Mouse (Mus musculus) hindbrain, embryonic 11.5 days (tissue): ENCODE measurements at regions not wholly inside any gene's neighbourhood (a gene's known extent, or its start where the extent isn't known, plus 50 kb on each side); places are given as distances from the start of the nearest gene placed in this dataset.
"Not testable (repeated sequence)": the region's sequence is repeated elsewhere in the genome, so short reads cannot be mapped to it uniquely, and the experiment has no call there.

Source experiments
- ATAC-seq: fragments of 200-750 bp; cut with Nextera tagmentation; 2 replicates; pipeline ENCODE4 v1.8.0; 2017; ENCODE audit warnings: mild to moderate bottlenecking, moderate TSS enrichment, moderate library complexity; ENCODE audit not compliant: low FRiP score
- DNase-seq: peaks from one replicate; pipeline ENCODE4 v3.0.0-alpha.2; 2015; ENCODE audit warnings: low spot score
- H3K27ac ChIP-seq: fragments of 300-500 bp; sonication (generic); 2 replicates; pipeline ENCODE4 v1.5.1; 2014; ENCODE audit warnings: mild to moderate bottlenecking, low read depth, low read length
- H3K27me3 ChIP-seq: fragments of 300-500 bp; sonication (generic); 2 replicates; pipeline ENCODE4 v1.6.1; 2014; ENCODE audit warnings: mild to moderate bottlenecking, low read length, moderate library complexity, mixed read lengths; ENCODE audit not compliant: control insufficient read depth, insufficient read depth
- H3K36me3 ChIP-seq: fragments of 300-500 bp; sonication (generic); 2 replicates; pipeline ENCODE4 v1.6.1; 2014; ENCODE audit warnings: mild to moderate bottlenecking, low read length, moderate library complexity, mixed read lengths; ENCODE audit not compliant: control insufficient read depth, insufficient read depth
- H3K4me1 ChIP-seq: fragments of 300-500 bp; sonication (generic); replicated peaks from 2 replicates; pipeline ENCODE4 v1.6.1; 2014; ENCODE audit warnings: low read length, mixed read lengths; ENCODE audit not compliant: control insufficient read depth, insufficient read depth
- H3K4me2 ChIP-seq: fragments of 300-500 bp; sonication (generic); replicated peaks from 2 replicates; pipeline ENCODE4 v1.6.1; 2014; ENCODE audit warnings: mild to moderate bottlenecking, low read depth, low read length
- H3K4me3 ChIP-seq: fragments of 300-500 bp; sonication (generic); 2 replicates; pipeline ENCODE4 v1.5.1; 2014; ENCODE audit warnings: low read depth, low read length
- H3K9ac ChIP-seq: fragments of 300-500 bp; sonication (generic); 2 replicates; pipeline ENCODE4 v1.6.1; 2014; ENCODE audit warnings: low read depth, low read length
- H3K9me3 ChIP-seq: fragments of 300-500 bp; sonication (generic); 2 replicates; pipeline ENCODE4 v1.6.1; 2016; ENCODE audit warnings: low read length; ENCODE audit not compliant: control insufficient read depth
- WGBS: fragments of 180-500 bp; shearing (Covaris S2); extraction: QIAGEN DNeasy Blood & Tissue Kit; methylation state at CpG from one replicate; pipeline ENCODE4 v1.1.7; 2014; 5-methylcytosine and 5-hydroxymethylcytosine counted together

DNA sequence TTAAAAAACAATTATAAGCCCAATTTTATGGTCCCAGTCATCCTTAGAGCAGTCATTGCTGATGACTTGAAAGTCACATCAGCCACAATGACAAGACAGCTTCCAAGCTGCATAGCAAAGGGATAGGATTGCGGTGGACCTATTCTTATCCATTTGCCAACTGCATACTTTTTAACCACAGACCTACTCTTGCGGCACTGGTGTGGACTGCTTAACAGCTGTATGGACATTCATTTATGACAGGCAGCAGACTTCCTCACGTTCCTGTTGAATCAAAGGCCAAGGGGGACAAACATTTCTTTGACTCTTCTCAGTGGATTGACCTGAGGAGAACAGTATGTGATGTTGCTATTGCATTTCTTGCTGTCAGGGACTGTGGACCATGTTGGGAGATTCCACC, 233.5 kb downstream of the Adgrg6 start:
- no peaks in the 10 kb centered on the region for H3K27me3 ChIP-seq
- DNase-seq = no peak
- H3K36me3 ChIP-seq = no peaks in the 10 kb centered on the region
- H3K4me3 ChIP-seq = no peak overlapping the region
- H3K4me1 ChIP-seq = no peaks in the 10 kb centered on the region
- H3K4me2 ChIP-seq = no peak overlapping the region
- H3K9ac ChIP-seq = no peak overlapping the region
- 80% methylated on average over 3 of the region's 3 CpGs for WGBS
- ATAC-seq = no peak
- H3K27ac ChIP-seq = no peak overlapping the region
- no peaks in the 10 kb centered on the region for H3K9me3 ChIP-seq

DNA sequence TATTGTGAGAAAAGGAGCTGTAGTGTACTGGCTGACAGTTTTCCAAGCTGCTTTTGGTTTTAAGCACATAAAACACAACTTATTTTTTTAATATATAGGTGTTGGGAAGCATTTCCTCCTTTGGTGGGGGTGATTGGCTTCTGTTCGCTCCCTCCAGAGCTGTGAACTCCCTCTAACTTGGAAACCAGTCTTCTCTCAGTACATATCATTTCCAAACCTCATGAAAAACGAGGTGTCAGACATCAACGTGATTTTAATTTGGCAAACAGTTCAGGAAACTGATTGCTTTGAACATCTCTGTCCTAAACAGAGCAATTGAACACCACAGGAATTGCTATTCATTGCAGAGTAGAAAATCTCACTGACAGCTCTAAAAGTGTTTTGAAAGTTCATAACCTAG, 238.6 kb downstream of the Adgrg6 start:
- H3K27ac ChIP-seq = no peak overlapping the region

GRCm38 (mm10) chr10:14303476-14303875, 242.0 kb downstream of the Adgrg6 start:
- Histone ChIP-seq H3K9me3 (no peaks in the 10 kb centered on the region), H3K4me3 (no peak overlapping the region), H3K9ac (no peak overlapping the region), H3K4me1 (no peaks in the 10 kb centered on the region), H3K36me3 (no peaks in the 10 kb centered on the region), H3K27me3 (no peaks in the 10 kb centered on the region), H3K4me2 (no peak overlapping the region), H3K27ac (no peak overlapping the region)
- no peak for DNase-seq
- ATAC-seq = no peak

More for the DNA sequence above, 238.6 kb downstream of the Adgrg6 start:
- ATAC-seq (no peak), DNase-seq (no peak)
- WGBS = 58% methylated on average over 3 of the region's 3 CpGs
- H3K9me3 ChIP-seq = no peaks in the 10 kb centered on the region
- no peak overlapping the region for H3K4me3 ChIP-seq
- H3K4me2 ChIP-seq = no peak overlapping the region
- H3K9ac ChIP-seq = no peak overlapping the region
- H3K4me1 ChIP-seq = no peaks in the 10 kb centered on the region
- no peaks in the 10 kb centered on the region for H3K27me3 ChIP-seq
- H3K36me3 ChIP-seq = no peaks in the 10 kb centered on the region

- Histone ChIP-seq H3K4me1 (no peaks in the 10 kb centered on the region), H3K9ac (no peak overlapping the region), H3K9me3 (no peaks in the 10 kb centered on the region), H3K4me3 (no peak overlapping the region), H3K27ac (no peak overlapping the region), H3K27me3 (no peaks in the 10 kb centered on the region), H3K36me3 (no peaks in the 10 kb centered on the region), H3K4me2 (no peak overlapping the region)
- DNase-seq (no peak), ATAC-seq (no peak)
- 79% methylated on average over 4 of the region's 4 CpGs for WGBS
Observed at GRCm38 (mm10) chr10:14296147-14296546, 249.3 kb downstream of the Adgrg6 start.

DNA sequence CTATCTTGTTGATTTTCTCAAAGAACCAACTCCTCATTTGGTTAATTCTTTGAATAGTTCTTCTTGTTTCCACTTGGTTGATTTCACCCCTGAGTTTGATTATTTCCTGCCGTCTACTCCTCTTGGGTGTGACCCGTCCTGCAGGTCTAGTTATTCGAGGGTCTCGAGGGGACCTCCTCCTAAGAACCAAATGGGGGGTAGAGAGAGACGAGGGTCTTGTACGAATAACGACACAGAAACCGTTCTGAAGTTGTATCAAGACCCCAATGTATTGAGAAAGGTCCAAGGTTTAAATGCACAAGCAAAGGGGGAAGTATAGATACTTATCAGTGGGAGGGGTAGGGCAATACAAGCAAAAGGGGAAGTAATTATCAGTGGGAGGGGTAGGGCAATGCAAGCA, 252.8 kb downstream of the Adgrg6 start:
- WGBS = 89% methylated on average over 8 of the region's 8 CpGs
- ATAC-seq, H3K27ac ChIP-seq: not testable (repeated sequence)

GRCm38 (mm10) chr10:14287551-14287950, 257.9 kb downstream of the Adgrg6 start:
- no peak overlapping the region for H3K4me3 ChIP-seq
- DNase-seq = no peak
- H3K4me2 ChIP-seq = no peak overlapping the region
- H3K9me3 ChIP-seq = no peaks in the 10 kb centered on the region
- no peak for ATAC-seq
- H3K27ac ChIP-seq = no peak overlapping the region
- 92% methylated on average over 4 of the region's 4 CpGs for WGBS
- H3K27me3 ChIP-seq = no peaks in the 10 kb centered on the region
- H3K36me3 ChIP-seq = no peaks in the 10 kb centered on the region
- H3K9ac ChIP-seq = no peak overlapping the region
- no peaks in the 10 kb centered on the region for H3K4me1 ChIP-seq

More for the DNA sequence above, 252.8 kb downstream of the Adgrg6 start:
- not testable (repeated sequence) for H3K4me1 ChIP-seq, H3K9me3 ChIP-seq, H3K9ac ChIP-seq, H3K36me3 ChIP-seq, H3K27me3 ChIP-seq, H3K4me2 ChIP-seq, H3K4me3 ChIP-seq, DNase-seq

- Histone ChIP-seq H3K4me3 (no peak overlapping the region), H3K4me1 (no peaks in the 10 kb centered on the region), H3K27ac (no peak overlapping the region), H3K27me3 (no peaks in the 10 kb centered on the region), H3K36me3 (no peaks in the 10 kb centered on the region), H3K9ac (no peak overlapping the region), H3K4me2 (no peak overlapping the region), H3K9me3 (no peaks in the 10 kb centered on the region)
- WGBS = 69% methylated on average over 1 of the region's 1 CpGs
- no peak for DNase-seq
- no peak for ATAC-seq
Observed at GRCm38 (mm10) chr10:14276631-14277030, 268.8 kb downstream of the Adgrg6 start.

- Histone ChIP-seq H3K4me2 (no peak overlapping the region), H3K27me3 (no peaks in the 10 kb centered on the region), H3K4me3 (no peak overlapping the region), H3K27ac (no peak overlapping the region), H3K4me1 (no peaks in the 10 kb centered on the region), H3K36me3 (no peaks in the 10 kb centered on the region), H3K9ac (no peak overlapping the region), H3K9me3 (no peaks in the 10 kb centered on the region)
- no peak for DNase-seq
- ATAC-seq = no peak
- 79% methylated on average over 1 of the region's 1 CpGs for WGBS
Observed at GRCm38 (mm10) chr10:14275477-14275876, 270.0 kb downstream of the Adgrg6 start.

DNA sequence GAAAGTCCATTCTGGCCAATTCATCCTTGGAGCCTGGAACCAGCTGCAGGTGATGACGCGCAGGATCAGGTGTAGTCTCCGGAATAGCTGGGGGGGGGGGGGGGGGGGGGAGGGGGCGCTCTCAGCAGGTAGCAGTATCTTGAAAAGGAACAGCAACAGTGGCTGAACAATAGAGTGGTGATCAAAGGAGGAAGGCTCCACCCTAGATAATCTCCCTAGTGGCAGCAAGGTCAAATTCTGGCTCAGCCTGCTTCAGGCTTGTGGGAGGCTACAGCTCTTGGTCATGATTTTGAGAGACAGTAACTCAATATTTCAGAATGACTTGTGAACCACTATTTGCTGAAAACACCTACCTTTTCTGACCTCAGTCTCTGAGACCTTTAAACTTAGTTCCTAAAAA, 275.5 kb downstream of the Adgrg6 start:
- H3K27me3 ChIP-seq = no peaks in the 10 kb centered on the region
- H3K36me3 ChIP-seq = no peaks in the 10 kb centered on the region
- no peaks in the 10 kb centered on the region for H3K9me3 ChIP-seq
- H3K4me3 ChIP-seq = no peak overlapping the region
- H3K4me1 ChIP-seq = no peaks in the 10 kb centered on the region
- DNase-seq (no peak), ATAC-seq (no peak)
- no peak overlapping the region for H3K9ac ChIP-seq
- no peak overlapping the region for H3K4me2 ChIP-seq
- 39% methylated on average over 2 of the region's 4 CpGs for WGBS
- H3K27ac ChIP-seq = no peak overlapping the region
